Mouse (Mus musculus) T-helper 1 cell (primary cell): Measurements from ENCODE around the gene Ercc6l2.

Source experiments
- in situ Hi-C: fragments of 300-600 bp; cut with MboI, MseI; formaldehyde crosslinking; loops from one replicate; pipeline ENCODE4 v1.15.1; 2025; ENCODE audit warnings: high pct_unique_total_duplicates

The Ercc6l2 gene

DNA sequence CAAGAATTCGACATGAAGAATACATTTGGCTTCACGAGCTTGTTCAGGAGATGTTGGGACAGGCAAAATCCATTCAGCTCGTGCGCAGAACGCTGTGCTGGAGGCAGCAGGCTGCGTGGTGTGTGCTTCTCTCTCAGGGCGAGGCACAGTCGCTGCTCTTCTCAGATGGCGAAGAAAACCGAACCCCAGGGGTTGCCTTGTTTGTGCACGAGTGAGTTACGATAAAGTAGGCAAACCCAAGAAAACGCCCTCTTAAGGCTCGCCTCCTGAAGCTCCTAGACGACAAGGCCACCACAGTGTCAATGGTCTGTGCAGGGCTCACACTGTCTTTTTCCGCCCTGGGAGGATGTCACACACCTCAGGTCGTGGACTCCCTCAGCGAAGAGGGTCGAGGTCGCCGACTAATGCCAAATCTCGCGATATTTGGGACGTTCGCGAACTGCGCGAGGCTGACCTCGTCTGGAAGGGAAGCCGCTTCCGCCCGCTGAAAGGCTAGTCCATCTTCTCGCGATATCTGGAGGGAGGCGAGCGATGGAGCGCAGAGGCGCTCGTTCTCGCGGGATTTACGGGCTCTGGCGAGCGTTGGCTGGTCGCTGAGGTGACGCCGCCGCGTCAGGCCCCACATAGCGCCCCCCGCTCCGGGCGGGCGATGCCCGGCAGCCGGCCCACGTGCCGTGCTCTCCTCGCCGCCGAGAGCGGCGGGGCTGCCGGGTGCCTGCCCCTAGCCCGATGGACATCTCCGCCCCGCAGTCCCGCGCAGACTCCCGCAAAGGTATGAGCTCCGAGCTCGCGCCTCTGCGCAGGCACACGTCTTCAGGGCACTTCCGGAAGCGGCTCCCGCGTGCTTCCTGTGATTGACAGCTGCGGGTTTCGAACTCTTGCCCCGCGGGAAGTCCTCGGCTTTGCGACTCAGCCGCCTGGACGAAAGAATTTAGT, at the start of gene Ercc6l2:
Ercc6l2 (plus strand) TSS at position 495 of the 936 bp plus-strand sequence.
- in situ Hi-C loops: no loop called here

DNA sequence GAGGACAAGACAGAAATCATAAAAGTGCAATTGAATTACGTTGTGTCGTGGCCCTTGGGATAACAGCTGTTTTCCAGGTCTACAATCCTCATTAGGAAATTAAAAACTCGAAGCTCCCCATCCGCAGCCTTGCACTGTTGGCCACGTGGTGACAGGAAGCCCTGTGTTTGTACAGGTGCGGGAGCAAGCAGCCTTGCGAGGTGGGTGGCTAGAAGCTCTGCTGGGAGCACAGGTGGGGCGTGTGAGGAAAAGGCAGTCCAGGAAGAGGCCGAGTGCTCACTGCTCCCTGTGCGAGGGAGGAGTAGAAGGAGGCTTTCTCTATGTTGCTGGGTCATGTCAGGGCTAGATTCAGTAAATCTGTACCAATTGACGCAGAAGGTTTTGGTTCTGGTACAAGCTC, 49.0 kb upstream of the Ercc6l2 start:
- in situ Hi-C loops: no loop called here

DNA sequence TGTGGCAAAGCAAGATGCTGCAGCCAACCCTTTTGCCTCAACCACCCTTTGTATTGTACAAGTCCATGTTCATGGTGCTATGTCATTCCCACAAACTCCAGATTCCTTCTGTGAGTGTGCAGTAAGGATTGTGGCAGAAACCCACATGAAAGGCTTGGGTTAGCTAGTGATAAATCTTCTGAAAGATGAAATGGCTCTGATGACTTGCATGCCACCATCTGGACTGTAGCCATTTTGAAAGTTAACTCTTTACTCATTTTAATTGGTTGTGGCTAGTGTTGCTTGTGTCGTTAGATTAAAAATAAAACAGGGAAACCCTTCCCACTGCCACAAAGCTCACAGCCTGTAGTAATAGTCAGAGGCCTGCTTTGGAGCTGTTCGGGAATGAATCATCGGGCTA, 44.0 kb upstream of the Ercc6l2 start:
- in situ Hi-C loops: no loop called here

DNA sequence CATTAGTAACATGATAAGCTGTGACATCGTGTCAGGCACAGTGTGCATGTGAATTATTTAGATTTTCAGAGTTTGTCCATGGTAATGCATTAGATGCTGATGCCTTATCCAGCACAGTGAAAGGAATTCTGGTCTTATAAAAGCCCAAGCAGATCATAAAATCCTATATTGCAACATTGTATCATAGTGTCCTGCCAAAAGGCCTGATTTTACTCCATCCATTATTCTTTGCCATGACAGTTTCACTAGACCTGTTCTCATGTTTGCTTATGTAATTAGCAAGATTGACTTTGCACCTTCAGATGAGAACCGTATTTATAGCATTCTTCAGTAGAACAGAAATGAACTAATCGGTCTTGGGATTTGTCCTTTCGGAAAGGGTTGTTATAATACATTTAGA, 36.1 kb upstream of the Ercc6l2 start:
- in situ Hi-C loops: no loop called here

DNA sequence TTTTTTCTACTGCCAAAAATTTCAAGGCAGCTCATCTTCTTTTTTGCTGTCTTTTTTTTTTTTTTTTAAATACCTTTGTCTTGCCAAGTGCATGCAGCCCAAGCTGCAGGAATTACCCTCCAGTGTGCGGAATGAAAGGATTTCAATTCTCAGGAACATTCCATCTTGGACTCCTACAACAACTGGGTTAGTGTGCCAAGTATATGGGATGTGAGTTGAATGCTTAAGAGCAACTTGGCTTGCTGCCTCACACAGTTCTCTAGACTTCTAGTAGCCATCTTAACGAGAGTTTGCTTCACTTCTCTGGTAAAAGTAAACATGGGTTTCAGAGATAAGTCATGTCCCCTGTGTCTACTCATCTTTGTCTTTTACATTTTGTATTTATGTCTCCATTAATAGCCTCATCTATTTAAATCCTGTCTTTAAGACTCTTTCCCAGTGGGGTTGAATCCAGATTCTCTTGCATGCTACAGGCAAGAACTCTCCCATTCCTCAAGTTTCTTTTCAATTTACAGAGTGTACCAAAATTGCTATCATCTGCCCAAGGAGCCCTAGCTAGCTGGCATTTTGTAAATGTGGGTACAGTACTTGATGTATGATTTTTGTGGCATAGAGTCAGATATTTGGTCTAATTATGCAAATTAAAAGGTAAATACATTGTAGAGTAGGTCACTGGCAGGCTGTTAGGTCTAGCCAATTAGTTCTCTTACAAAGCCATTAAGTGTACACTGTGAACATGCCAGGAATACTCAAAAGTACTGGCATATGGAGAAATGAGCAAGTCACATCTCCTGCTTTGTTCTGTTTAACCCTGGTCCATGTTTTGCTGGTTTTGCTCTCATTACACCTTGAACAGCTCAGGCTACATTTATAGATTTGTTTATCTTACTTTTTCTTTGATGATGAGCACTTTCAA, 35.4 kb upstream of the Ercc6l2 start:
- in situ Hi-C loops: no loop called here

DNA sequence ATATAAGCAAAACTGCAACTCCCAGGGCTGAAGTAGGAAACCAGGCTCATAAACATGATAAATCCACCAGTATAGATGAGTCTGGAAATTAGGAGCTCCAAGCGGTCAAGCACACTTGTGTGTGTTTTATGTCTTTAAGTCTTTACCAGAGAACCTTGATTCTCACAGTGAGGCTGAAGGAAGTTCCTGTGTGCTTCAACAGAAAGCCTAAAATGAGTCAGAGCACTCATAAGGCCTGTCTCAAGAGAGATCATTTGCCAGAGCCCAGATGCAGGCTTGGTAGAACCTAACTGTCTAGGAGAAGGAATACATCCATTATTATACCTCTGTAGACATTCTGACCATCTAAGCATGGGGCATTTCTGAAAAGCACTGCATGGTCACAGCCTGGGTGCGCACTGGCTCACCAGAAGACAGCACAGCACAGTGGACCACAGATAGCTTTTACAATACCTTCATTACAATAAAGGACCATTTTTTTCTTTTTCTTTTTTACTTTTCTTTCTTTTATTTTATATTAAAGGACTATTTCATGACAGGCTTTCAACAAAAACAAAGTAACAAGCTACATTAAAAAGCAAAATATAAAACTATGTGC, 22.7 kb upstream of the Ercc6l2 start:
- in situ Hi-C loops: loop anchor here (5.0 kb wide), 1 partner anchor 95 kb away; no protein-coding TSS in a partner anchor

DNA sequence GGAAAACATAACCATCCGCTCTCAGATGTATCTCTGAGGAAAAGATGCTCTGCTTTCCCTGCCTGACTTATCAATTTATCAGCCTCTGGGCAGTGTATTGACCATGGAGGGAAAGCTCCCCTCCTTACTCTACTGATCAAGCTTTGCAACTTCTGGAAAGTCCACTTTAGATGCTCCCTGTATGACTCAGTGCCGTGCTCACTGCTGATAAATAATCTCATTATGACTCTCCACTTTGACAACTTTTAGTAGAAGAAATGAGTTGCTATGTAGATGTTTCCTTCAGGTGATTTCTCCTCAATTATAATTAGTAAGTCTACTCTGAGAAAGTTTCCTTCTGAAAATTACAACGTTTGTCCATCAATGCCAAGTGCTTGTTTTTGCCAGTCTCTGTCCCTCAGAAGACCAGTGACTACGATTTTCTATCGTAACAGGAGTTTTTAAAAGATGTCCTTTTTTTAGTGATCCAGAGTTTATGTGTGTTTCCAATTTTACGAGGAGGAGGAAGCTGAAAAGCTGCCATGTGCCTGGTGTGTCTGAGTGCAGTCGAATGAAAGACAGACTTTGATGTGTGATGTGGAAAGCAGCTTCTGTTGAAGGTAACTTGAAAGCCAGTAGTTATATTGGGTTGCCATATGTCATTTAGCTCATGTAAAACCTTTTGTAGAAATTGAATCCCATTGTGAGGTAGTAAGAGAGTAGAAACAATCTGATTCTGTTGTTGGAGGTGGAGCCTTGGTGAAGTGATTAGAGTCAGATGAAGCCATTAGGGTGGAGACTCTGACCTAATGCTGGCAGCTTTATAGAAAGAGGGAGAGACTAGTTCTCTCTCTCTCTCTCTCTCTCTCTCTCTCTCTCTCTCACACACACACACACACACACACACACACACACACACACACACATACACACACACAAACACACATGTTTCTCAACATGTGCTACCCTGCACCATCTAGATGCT, 21.4 kb upstream of the Ercc6l2 start:
- in situ Hi-C loops: loop anchor here (5.0 kb wide), 1 partner anchor 94 kb away; no protein-coding TSS in a partner anchor

DNA sequence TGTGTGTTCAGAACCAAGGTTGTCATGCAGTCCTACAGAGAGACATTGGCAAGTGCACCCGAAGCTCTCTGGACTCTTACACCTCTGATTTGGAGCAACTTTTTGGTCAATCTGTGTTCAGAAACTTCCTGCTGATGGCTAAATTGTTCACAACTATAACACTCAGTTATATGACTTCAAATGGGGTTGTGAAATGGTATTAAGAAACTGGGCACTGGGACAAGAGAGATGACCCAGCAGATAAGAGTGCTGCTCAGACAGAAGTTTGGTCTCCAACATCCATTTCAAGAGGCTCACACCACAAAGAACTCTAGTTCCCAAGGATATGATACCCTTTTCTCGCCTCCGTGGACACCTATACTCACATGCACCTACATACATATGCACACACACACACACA, 16.4 kb upstream of the Ercc6l2 start:
- in situ Hi-C loops: no loop called here

DNA sequence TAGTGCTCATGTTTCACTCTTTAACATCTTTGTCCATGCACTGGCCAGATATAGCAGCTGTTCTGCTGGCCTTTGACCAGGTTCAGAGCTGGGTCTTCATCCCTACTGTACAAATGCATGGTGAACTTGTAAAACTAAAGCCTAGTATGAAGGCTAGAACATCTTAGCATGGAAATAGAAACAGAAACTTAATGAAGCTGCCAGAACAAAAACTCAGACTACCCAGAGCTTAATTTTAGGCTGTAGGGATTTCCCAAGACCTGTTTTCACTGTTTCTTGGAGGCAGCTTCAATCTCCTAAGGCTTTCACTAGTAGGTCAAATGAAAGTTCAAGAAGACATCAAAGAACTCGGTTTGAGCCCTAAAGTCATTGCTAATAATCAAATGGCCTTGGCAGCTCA, 15.1 kb upstream of the Ercc6l2 start:
- in situ Hi-C loops: no loop called here

DNA sequence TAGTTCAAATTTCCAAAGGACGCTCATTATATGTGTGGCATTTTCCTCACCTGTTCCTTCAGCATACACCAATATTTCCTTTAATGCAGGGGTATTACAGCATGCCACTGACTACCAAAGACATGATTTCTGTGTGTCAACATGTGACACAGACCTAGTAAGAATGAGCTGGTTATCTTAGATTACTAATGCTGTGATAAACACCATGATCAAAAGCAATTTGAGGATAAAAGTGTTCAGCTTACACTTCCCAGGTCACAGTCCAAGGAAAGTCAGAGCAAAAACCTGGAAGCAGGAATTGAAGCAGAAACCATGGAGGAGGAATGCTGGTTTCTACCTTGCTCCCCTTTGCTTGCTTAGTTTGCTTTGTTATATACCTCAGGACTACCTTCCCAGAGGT, 13.8 kb upstream of the Ercc6l2 start:
- in situ Hi-C loops: no loop called here

DNA sequence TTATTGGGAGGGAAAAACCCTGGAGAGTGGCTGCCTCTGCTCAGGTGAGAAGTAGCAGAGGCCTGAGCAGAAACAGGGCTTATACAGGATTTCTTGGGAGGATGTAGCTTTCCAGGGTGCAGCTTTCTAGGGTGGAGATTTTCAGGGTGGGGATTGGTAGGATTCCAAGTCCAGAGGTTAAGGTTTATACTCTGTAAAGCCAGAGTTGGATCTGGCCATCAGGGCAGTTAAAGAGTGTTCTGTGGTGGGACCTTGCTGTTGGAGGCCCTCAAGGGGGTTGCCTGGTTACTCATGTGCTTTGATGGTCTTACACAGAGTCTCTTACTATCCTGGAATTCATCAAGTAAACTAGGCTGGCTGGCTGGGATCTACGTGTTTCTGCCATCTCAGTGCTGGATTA, 7.8 kb upstream of the Ercc6l2 start:
- in situ Hi-C loops: no loop called here

DNA sequence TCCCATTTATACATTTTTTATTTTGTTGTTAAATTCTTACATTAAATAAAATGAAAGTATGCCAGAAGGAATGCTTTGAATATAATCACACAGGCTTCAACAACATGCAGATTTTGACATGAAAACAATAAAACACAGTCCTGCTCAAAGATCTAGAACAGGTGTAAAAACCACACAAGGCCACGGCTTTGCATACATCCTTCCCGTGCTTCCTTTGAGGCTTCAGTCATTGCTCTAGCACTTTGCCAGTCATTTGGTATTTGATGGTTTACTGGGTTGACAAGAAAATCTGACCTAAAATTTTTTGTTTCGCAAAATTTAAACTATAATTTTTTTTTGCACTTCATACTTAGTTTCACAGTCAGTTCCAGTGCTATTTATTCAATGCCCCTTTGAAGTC, 7.1 kb upstream of the Ercc6l2 start:
- in situ Hi-C loops: no loop called here

DNA sequence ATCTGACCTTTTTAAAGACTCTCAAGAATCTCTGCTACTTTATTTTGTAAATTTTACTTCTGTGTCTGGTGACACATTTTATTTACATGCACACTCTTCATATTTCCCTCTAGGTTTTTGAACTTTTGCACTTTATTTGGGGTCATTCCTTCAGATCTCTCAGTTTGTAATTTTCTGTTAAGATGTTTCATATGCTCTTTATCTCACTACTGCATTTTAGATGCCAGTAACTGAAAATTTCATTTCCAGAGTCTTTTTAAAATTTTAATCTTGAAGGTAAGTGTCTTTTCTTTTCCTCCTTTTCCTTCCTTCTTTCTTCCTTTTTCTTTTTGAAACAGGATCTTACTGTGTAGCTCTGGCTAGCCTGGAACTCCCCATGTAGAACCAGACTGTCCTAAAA, 3.6 kb upstream of the Ercc6l2 start:
- in situ Hi-C loops: no loop called here

DNA sequence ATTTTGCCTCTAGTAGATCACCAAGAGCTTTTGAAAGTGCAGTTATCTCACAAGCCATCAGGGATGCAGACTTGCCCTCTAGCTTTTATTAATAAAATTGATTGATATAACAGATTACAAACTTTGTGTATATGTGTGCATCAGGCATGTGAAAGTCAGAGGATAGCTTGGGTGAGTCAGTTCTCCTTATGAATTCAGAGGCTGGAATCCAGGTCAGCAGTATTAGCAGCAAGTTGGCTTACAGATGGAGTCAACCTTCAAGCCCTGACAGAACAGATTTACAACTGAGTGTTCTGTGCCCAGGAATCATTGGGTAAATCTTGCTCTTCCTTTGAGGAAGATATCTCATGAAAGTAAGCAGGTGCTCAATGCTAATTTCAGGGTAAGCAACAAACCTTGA, 891 bp downstream of the Ercc6l2 start:
- in situ Hi-C loops: no loop called here

DNA sequence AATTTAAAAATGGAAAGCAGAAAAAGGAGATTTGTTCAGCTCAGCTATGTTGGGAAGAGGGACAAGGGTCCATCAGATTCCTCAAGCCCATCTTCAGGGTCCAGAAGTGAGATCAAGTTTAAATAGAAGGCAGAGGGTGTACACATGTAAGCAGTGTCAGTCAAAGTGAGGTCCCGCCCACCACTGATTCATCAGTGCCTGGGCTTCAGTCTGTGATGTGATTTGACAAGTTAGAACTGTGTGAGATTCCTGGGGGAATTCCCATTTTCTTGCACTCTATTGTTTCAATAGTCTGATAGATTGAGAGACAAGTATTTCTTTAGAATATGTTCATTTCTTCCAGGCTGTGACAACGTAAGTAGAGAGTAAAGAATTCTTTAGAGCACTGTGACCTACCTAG, 30.7 kb downstream of the Ercc6l2 start:
- in situ Hi-C loops: no loop called here

DNA sequence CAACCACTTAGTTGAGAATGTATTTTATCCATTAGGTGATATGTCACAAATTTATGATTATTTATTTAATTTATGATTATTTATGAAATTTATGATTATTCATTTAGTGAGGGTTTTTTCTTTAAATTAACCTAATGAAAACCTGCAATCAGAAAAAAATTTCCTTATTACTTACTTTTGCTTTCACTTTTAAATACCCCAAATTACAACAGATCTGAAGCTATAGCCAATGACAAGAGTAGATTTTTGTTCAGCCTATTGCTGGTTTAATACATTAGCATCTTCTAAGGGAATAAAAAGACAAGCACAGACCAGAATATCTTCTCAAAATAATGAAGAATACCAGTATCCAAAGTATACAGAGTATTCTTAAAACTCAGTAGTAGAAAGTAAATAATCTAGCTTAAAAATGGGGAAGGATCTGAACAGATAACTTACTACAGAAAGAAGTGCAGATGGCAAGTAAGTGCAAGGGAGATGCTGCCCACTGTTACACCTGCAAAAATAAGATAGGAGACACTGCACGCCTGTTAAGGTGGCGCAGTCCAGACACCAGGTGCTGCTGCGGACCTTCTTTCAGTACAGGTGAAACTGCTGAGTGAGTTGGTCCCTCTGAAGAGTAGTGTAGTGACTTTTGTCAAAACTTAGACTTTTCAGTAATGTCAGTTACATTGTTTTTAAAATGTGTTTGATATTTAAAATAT, 35.4 kb downstream of the Ercc6l2 start:
- in situ Hi-C loops: no loop called here

DNA sequence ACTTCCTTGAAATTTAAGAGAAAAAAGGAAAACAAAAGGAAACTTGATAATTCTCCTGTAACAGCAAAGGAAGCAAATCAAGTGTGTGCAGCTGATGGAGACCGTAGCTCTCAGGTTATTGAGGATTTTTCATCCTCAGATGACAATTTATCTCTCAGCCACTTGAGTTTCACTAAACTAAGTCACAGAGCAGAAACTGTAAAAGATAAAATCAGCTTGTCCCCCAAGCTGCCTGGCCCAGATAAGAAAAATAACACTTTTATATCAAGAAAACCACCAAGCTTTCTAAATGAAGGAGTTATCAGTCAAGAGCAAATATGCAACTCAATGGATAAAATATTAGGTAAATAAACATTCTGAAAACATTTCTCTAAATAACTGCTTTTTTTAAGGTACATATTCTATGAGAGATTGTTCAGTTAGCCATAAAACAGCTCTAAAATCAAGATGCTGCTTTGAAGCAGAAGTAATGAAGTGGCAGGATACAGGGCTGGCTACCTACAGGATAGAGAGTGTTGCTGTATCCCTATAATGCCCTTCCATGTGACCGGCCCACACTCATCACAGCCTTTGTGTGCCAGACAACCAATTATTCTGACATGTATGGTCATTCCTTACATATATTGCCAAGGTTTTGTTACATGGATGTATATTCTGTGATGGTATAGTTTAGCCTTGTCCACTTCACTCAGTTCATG, 57.7 kb downstream of the Ercc6l2 start:
- in situ Hi-C loops: no loop called here

DNA sequence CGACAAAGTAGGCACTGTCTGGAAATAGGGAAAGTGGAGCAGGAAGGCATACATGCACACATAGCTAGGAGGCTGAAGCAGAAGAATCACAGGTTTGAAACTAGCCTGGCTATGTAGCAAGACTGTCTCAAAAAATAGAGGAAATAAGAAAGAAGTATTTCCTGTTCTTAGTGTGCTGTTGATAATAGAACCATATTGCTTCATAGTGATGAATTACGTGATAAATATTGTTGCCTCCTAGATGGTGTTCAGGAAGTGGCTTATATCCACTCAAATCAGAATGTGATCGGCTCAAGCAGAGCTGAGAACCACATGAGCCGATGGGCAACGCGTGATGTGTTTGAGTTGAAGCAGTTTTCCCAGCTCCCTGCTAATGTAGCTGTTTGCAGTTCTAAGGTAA, 62.1 kb downstream of the Ercc6l2 start:
- in situ Hi-C loops: no loop called here

DNA sequence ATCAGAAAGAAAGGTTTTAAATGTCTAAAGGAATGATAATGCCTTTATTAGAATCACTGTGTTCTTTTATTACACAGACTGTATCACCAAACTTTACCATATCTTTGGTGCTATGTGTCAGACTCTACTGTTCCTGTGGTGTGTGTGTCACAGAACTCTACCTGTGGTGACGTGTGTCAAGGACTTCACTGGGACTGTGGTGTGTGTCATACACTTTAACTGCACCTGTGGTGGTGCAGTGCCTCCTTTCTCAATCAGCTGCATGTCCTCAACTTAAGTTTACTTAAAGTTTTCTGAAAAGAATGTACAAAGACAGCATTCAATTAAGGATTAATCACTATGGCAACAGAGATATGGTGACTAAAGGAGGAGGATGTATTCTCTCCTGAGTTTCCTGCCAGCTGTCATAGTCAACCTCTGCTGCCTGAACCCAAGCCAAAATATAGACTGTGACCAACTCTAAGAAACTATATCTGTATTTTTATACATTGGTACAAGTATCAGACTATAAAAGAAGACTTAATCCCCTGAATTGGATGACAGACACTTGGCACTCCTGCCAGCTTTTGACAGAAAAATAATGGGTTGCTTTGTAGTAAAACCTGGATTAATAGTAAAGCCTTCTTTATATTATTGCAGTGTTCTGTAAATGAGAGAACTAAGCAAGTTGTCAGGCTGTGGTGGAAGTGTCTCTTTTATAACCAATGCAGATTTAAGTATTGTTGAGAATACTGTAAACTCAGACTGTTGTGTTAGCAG, 64.2 kb downstream of the Ercc6l2 start:
- in situ Hi-C loops: no loop called here
